Mouse (Mus musculus) frontal cortex, postnatal 10 days (tissue): Measurements from ENCODE around the gene Slc25a16.

Experiments used
- DNase-seq, 2 experiments: peaks; one replicate each; pipeline ENCODE4 v3.0.0; 2022; ENCODE audit warnings: low spot score in 2 of 2, mixed read lengths in 1 of 2

Gene Slc25a16

GRCm38 (mm10) chr10:62919925-62920765 is at the start of gene Slc25a16:
TSS of gene Slc25a16 (plus strand) at chr10:62920633.
- peak; percentile 84 to 93 for DNase-seq

- DNase-seq: no peak
Measured at GRCm38 (mm10) chr10:62874828-62875227, 45.6 kb upstream of the Slc25a16 start.

- no peak for DNase-seq
Measured at GRCm38 (mm10) chr10:62875565-62875964, 44.9 kb upstream of the Slc25a16 start.

GRCm38 (mm10) chr10:62878056-62878455 is 42.4 kb upstream of the Slc25a16 start:
- DNase-seq: no peak

GRCm38 (mm10) chr10:62881211-62881610 is 39.2 kb upstream of the Slc25a16 start:
- DNase-seq: no peak

- DNase-seq: no peak
Measured at GRCm38 (mm10) chr10:62883933-62884372, 36.5 kb upstream of the Slc25a16 start.

GRCm38 (mm10) chr10:62884517-62884916 is 35.9 kb upstream of the Slc25a16 start:
- DNase-seq: no peak

- DNase-seq: no peak
Measured at GRCm38 (mm10) chr10:62885460-62885859, 35.0 kb upstream of the Slc25a16 start.

GRCm38 (mm10) chr10:62885969-62886798 is 34.2 kb upstream of the Slc25a16 start:
- DNase-seq: no peak

GRCm38 (mm10) chr10:62886799-62887591 is 33.4 kb upstream of the Slc25a16 start:
- peak in 1 of 2 experiments; percentile 40 for DNase-seq

GRCm38 (mm10) chr10:62891025-62891424 is 29.4 kb upstream of the Slc25a16 start:
- DNase-seq: no peak

GRCm38 (mm10) chr10:62892549-62893232 is 27.7 kb upstream of the Slc25a16 start:
- DNase-seq: no peak

- DNase-seq: no peak
Measured at GRCm38 (mm10) chr10:62893356-62893884, 27.0 kb upstream of the Slc25a16 start.

- no peak for DNase-seq
Measured at GRCm38 (mm10) chr10:62894447-62894846, 26.0 kb upstream of the Slc25a16 start.

- DNase-seq: no peak
Measured at GRCm38 (mm10) chr10:62895386-62895785, 25.0 kb upstream of the Slc25a16 start.

GRCm38 (mm10) chr10:62896035-62896434 is 24.4 kb upstream of the Slc25a16 start:
- DNase-seq: no peak

- DNase-seq: no peak
Measured at GRCm38 (mm10) chr10:62896774-62897173, 23.7 kb upstream of the Slc25a16 start.

- DNase-seq: no peak
Measured at GRCm38 (mm10) chr10:62897437-62897836, 23.0 kb upstream of the Slc25a16 start.

GRCm38 (mm10) chr10:62898061-62898460 is 22.4 kb upstream of the Slc25a16 start:
- DNase-seq: no peak

- no peak for DNase-seq
Measured at GRCm38 (mm10) chr10:62900144-62900543, 20.3 kb upstream of the Slc25a16 start.

- DNase-seq: no peak
Measured at GRCm38 (mm10) chr10:62901826-62902225, 18.6 kb upstream of the Slc25a16 start.
